Mouse (Mus musculus) cerebellum, adult 2 months (tissue): ENCODE measurements around the gene H2-DMb1.

Experiments
- CTCF ChIP-seq: fragments of 200-500 bp; IDR thresholded peaks from 2 replicates; pipeline ENCODE4 v1.5.1; 2011; ENCODE audit warnings: low read depth, mild to moderate bottlenecking, control low read depth, low read length, moderate library complexity, borderline replicate concordance; ENCODE audit not compliant: insufficient read depth
- POLR2A ChIP-seq: fragments of 200-500 bp; IDR thresholded peaks from 2 replicates; pipeline ENCODE4 v1.6.1; 2011; ENCODE audit warnings: low read length, control low read depth, borderline replicate concordance; ENCODE audit not compliant: insufficient read depth

DNA sequence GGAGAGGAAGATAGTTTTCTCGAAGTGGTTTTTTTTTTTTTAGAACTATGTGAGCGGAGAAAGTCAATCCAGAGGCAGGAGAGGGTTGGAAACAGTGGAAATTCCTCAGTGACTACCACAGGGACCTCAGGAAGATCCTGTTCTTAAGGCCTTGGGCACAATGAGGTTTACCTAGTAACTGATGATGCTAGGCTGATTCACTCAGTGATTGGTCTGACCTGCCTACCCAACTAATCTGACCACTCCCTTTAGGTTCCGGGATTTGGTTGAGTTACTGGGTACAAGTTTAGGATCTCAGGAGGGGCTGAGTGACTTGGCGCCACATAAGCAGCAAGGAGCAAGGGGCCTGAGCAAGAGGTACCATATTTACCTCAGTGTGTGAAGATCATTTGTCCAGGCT, at the start of gene H2-DMb1:
- TF ChIP-seq POLR2A (no peak), CTCF (no peak)
